Mouse (Mus musculus): Measurements from ENCODE around the gene Zbtb42. TPM values are rescaled to one million over a fixed set of nuclear protein-coding genes. Genes with fewer than 3 reads are reported as not detected.

Zbtb42 gene
- polyA plus RNA-seq, 1 experiment from 2014 or later: 9.3 TPM

DNA sequence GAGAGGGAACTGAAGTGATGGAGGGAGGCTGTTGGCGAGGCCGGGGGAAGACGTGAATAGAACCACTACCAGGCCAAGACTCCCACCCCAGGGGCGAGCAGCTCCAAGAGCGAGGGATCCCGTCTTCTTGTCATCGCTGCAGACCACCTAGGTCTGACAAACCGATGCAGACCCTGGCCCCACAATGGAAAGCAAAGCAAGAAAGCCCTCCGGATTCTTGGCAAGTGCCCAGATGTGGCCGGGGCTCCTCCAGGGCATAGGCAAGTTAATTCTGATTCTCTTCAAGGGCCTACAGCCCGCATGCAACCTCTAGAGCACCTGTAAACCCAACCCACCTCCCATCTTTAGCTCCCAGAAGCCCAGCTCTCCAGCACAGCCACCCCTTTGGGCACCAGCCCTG, 15.3 kb upstream of the Zbtb42 start:
- 72% methylated on average over 11 of the region's 11 CpGs for whole genome bisulfite sequencing
- H3K9ac ChIP-seq: no peak overlapping the region
- no peaks in the 10 kb centered on the region for H3K9me3 ChIP-seq
- ATAC-seq (ENCODE audit: insufficient read depth, low FRiP score, low read depth): no peak
- no peak overlapping the region for H3K4me2 ChIP-seq
- no peaks in the 10 kb centered on the region for H3K27me3 ChIP-seq (replicated peaks)
- peak overlapping the region; percentile 90 for H3K27ac ChIP-seq
- H3K4me3 ChIP-seq (replicated peaks): no peak overlapping the region
- peaks cover 88% of the 10 kb centered on the region for H3K4me1 ChIP-seq
- peaks cover 45% of the 10 kb centered on the region for H3K36me3 ChIP-seq

- peaks cover 92% of the 10 kb centered on the region for H3K4me1 ChIP-seq
- H3K4me2 ChIP-seq: no peak overlapping the region
- H3K9ac ChIP-seq: no peak overlapping the region
- H3K27ac ChIP-seq: peak overlapping the region; percentile 90
- no peak overlapping the region for H3K4me3 ChIP-seq (replicated peaks)
- no peak; the same call in 1 of the 2 replicates for ATAC-seq (ENCODE audit: insufficient read depth, low FRiP score, low read depth)
- H3K9me3 ChIP-seq: no peaks in the 10 kb centered on the region
- 73% methylated on average over 12 of the region's 12 CpGs for WGBS
- no peaks in the 10 kb centered on the region for H3K27me3 ChIP-seq (replicated peaks)
- H3K36me3 ChIP-seq: peaks cover 45% of the 10 kb centered on the region
Measured at GRCm38 (mm10) chr12:112663716-112664115, 14.9 kb upstream of the Zbtb42 start.

- Histone ChIP-seq H3K4me3 (replicated peaks) (no peak overlapping the region), H3K9me3 (no peaks in the 10 kb centered on the region), H3K9ac (no peak overlapping the region), H3K36me3 (peaks cover 45% of the 10 kb centered on the region), H3K27me3 (replicated peaks) (no peaks in the 10 kb centered on the region), H3K4me1 (peaks cover 92% of the 10 kb centered on the region), H3K4me2 (no peak overlapping the region), H3K27ac (peak overlapping the region; percentile 90)
- ATAC-seq (ENCODE audit: insufficient read depth, low FRiP score, low read depth): no peak
- WGBS: 43% methylated on average over 2 of the region's 2 CpGs
Measured at GRCm38 (mm10) chr12:112664124-112664523, 14.5 kb upstream of the Zbtb42 start.

DNA sequence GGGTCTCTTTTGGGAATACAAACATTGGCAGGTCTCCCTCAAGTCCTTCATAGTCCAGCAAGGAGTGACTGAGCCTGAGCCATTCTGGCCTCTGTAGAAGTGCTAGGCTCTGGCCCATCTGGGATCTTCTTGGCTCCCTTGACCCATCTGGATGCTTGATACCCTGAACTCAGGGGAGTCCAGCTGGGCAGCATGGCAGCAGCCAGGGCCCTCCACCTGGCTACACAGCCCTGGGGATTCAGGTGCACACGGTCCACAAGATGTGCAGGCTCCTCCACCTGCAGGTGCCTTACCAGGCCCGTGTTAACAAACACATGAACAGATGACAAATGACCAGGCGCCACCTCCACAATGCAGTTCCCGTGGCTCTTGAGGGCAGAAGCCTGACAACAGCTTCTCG, 14.0 kb upstream of the Zbtb42 start:
- Histone ChIP-seq H3K4me2 (no peak overlapping the region), H3K9me3 (no peaks in the 10 kb centered on the region), H3K27me3 (replicated peaks) (no peaks in the 10 kb centered on the region), H3K9ac (no peak overlapping the region), H3K4me3 (replicated peaks) (no peak overlapping the region), H3K36me3 (peaks cover 45% of the 10 kb centered on the region), H3K27ac (peak overlapping the region; percentile 70), H3K4me1 (peaks cover 97% of the 10 kb centered on the region)
- 35% methylated on average over 5 of the region's 5 CpGs for WGBS
- no peak for ATAC-seq (ENCODE audit: insufficient read depth, low FRiP score, low read depth)

DNA sequence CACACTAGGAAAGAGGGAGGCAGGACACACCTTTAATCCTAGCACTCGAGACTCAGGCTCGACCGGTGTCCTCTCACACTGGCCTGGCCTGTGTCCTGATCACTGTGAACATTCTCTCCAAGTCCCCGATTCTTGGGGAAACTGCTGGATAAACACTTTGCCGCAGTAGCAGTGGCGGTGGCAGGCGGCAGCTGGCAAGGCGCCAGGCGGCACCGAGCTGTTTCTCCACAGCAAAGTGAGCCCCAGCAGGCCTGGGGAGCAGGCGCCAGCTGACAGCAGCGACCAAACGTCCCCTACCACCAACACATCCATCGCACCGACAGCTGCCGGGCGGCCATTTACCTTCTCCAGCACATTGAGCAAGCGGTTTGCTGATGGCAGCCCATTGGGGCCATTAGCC, 13.2 kb upstream of the Zbtb42 start:
- Histone ChIP-seq H3K9ac (0 out of 2 replicates have a peak overlapping the region, but pooled peaks have one; percentile 7), H3K4me1 (peaks cover 99% of the 10 kb centered on the region), H3K4me2 (no peak overlapping the region), H3K27me3 (replicated peaks) (no peaks in the 10 kb centered on the region), H3K27ac (peak overlapping the region; percentile 70), H3K36me3 (peaks cover 50% of the 10 kb centered on the region), H3K4me3 (replicated peaks) (no peak overlapping the region), H3K9me3 (no peaks in the 10 kb centered on the region)
- no peak for ATAC-seq (ENCODE audit: insufficient read depth, low FRiP score, low read depth)
- 38% methylated on average over 18 of the region's 18 CpGs for WGBS

- Histone ChIP-seq H3K4me3 (replicated peaks) (no peak overlapping the region), H3K9ac (peak overlapping the region; percentile 7; the same call in 1 of the 2 replicates), H3K27ac (peak overlapping the region; percentile 70; the same call in 1 of the 2 replicates), H3K27me3 (replicated peaks) (no peaks in the 10 kb centered on the region), H3K36me3 (peaks cover 56% of the 10 kb centered on the region), H3K4me1 (peaks cover 98% of the 10 kb centered on the region), H3K4me2 (no peak overlapping the region), H3K9me3 (no peaks in the 10 kb centered on the region)
- ATAC-seq (ENCODE audit: insufficient read depth, low FRiP score, low read depth): no peak
- WGBS: 81% methylated on average over 9 of the region's 9 CpGs
Measured at GRCm38 (mm10) chr12:112665881-112666544, 12.6 kb upstream of the Zbtb42 start.

- Histone ChIP-seq H3K27me3 (replicated peaks) (no peaks in the 10 kb centered on the region), H3K9me3 (no peaks in the 10 kb centered on the region), H3K27ac (peak overlapping the region; percentile 40; the same call in 1 of the 2 replicates), H3K4me3 (replicated peaks) (no peak overlapping the region), H3K36me3 (peaks cover 49% of the 10 kb centered on the region), H3K4me2 (no peak overlapping the region), H3K9ac (no peak overlapping the region), H3K4me1 (peaks cover 98% of the 10 kb centered on the region)
- 68% methylated on average over 10 of the region's 10 CpGs for WGBS
- ATAC-seq (ENCODE audit: insufficient read depth, low FRiP score, low read depth): no peak
Measured at GRCm38 (mm10) chr12:112667619-112668297, 10.9 kb upstream of the Zbtb42 start.

DNA sequence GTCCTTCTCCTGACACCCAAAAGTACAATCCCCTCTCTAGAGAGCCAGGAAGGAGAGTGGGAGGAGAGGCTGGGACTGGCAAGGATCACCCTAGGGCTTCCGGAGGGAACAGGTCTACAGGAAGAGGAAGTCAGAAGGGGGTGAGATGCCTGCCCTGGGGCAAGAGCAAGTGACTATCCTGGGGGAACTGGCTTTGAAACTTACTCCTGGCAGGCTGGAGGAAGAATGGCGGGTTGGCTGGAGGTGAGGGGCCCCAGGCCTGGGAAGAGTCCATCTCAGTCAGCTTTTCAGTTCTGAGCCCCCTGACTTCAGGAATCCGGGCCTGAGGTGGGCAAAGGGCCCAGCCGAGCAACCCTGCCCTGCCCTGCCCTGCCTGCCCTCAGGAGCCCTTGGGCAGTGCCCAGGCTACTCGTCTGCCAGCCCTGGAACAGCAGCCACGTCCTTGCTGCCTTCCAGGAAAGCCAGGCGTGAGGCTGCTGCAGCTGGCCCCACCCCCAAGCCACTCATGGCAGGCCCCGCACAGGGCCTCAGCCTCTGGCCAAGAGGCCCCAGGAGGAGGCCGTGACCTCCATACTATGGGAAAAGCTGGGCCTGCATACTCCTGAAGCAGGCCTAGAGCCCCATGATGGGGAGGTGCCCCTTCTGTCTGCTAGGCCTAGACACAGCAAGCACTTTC, 7.8 kb upstream of the Zbtb42 start:
- H3K4me2 ChIP-seq: peak overlapping the region; percentile 89
- H3K27me3 ChIP-seq (replicated peaks): no peaks in the 10 kb centered on the region
- H3K9ac ChIP-seq: peak overlapping the region; percentile 12; the same call in 1 of the 2 replicates
- H3K4me3 ChIP-seq (replicated peaks): peak overlapping the region; percentile 83
- WGBS: 38% methylated on average over 9 of the region's 9 CpGs
- H3K27ac ChIP-seq: peak overlapping the region; percentile 99
- H3K36me3 ChIP-seq: peaks cover 44% of the 10 kb centered on the region
- peak; percentile 16; the same call in 1 of the 2 replicates for ATAC-seq (ENCODE audit: insufficient read depth, low FRiP score, low read depth)
- no peaks in the 10 kb centered on the region for H3K9me3 ChIP-seq
- peaks cover 86% of the 10 kb centered on the region for H3K4me1 ChIP-seq

- peak overlapping the region; percentile 99; the same call in 1 of the 2 replicates for H3K27ac ChIP-seq
- H3K4me3 ChIP-seq (replicated peaks): peak overlapping the region; percentile 83
- H3K4me2 ChIP-seq: peak overlapping the region; percentile 89
- WGBS: 72% methylated on average over 7 of the region's 7 CpGs
- peaks cover 43% of the 10 kb centered on the region for H3K36me3 ChIP-seq
- 0 out of 2 replicates have a peak overlapping the region, but pooled peaks have one; percentile 0 for H3K9ac ChIP-seq
- H3K27me3 ChIP-seq (replicated peaks): no peaks in the 10 kb centered on the region
- ATAC-seq (ENCODE audit: insufficient read depth, low FRiP score, low read depth): no peak
- peaks cover 79% of the 10 kb centered on the region for H3K4me1 ChIP-seq
- no peaks in the 10 kb centered on the region for H3K9me3 ChIP-seq
Measured at GRCm38 (mm10) chr12:112671891-112672290, 6.7 kb upstream of the Zbtb42 start.

GRCm38 (mm10) chr12:112672744-112673575, 5.7 kb upstream of the Zbtb42 start:
- Histone ChIP-seq H3K9me3 (no peaks in the 10 kb centered on the region), H3K4me1 (peaks cover 80% of the 10 kb centered on the region), H3K9ac (peak overlapping the region; percentile 90), H3K27ac (peak overlapping the region; percentile 99), H3K36me3 (peaks cover 35% of the 10 kb centered on the region), H3K4me3 (replicated peaks) (peak overlapping the region; percentile 83), H3K27me3 (replicated peaks) (no peaks in the 10 kb centered on the region), H3K4me2 (peak overlapping the region; percentile 89)
- no peak for ATAC-seq (ENCODE audit: insufficient read depth, low FRiP score, low read depth)
- WGBS: 1% methylated on average over 19 of the region's 21 CpGs

DNA sequence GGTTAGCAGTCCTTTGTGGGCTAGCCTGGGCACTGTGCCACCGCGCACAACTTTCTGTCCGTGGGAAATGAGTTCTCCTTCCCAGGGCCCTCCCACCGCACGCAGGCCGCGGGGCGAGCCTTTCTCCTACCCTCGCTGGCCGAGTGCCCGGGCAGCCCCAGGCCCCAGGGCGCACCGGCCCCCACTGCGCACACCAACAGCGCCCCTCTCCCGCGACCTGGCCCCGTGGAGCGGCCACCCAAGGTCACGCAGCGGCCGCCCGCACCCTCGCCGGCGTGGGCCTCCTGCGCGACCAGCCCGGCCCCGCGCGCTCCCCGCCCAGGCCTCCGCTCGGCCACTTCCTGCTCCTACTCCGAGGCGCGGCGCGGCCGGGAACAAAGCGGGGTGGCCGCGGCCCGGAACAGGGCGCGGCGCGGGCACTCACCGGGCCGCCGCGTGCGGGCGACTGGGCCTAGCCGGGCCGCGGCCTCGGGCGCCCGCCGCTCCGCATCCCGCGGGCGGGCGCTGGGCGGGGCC, 5.0 kb upstream of the Zbtb42 start:
- peaks cover 28% of the 10 kb centered on the region for H3K36me3 ChIP-seq
- no peaks in the 10 kb centered on the region for H3K9me3 ChIP-seq
- peak overlapping the region; percentile 89 for H3K4me2 ChIP-seq
- ATAC-seq (ENCODE audit: insufficient read depth, low FRiP score, low read depth): no peak
- peak overlapping the region; percentile 99 for H3K27ac ChIP-seq
- no peaks in the 10 kb centered on the region for H3K27me3 ChIP-seq (replicated peaks)
- H3K4me3 ChIP-seq (replicated peaks): peak overlapping the region; percentile 83
- peak overlapping the region; percentile 90 for H3K9ac ChIP-seq
- H3K4me1 ChIP-seq: peaks cover 78% of the 10 kb centered on the region
- WGBS: 0% methylated on average over 44 of the region's 68 CpGs

All from stomach, embryonic 15.5 days (tissue).